Mouse (Mus musculus) neutrophil, adult 59 days (primary cell): ENCODE data around the gene Kyat3. TPM values are rescaled to one million over a fixed set of nuclear protein-coding genes. Genes with fewer than 3 reads are reported as not detected.

ENCODE experiments used
- total RNA-seq, 2 experiments: library from RNA; stranded (reverse); gene quantifications; 1 replicate in 1 of 2; 2 replicates in 1 of 2; pipeline ENCODE4 v1.2.4; 2023

Kyat3 gene
- total RNA-seq, result 1 to 10 TPM; 2.3 to 3.6 TPM

DNA sequence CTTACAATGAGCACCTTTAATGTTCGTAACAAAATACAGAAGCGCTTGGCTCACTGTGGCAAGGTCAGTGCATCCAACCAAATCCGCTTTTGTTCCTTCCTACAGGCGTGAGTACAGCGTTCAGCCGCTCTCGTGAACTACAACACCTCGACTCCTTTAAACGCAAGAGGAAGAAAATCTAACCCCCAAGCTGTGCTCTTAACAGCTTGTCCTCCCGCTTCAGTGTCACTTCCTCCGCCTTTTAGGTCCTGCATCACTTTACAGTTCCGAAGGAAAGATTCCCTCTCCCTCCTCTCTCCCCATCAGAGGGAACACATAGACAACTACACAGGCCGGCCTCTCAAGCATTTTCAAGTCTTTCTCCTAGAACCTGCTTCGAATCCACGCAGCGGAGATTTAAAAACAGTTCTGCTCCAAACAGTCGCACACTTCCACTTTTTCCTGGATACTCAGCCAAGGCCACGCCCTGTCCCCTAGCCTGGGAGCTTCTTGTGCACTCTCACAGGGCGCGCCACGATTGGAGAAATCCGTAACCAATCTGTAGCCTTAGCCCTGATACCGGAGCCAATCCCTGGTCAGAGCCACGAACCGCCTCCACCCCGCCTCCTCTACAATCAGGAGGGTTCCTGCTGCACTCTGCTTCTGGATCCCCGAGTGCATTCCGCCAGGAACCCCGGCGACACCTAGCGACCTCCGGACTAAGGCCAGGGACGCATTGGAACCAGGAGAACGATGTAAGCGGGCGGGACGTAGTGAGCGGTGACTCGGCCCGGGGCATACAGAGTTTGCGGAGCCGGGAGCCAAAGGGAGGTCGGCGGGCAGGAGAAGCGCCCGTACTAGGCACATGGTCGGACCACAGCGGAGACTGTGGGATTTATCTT is at the start of gene Kyat3:
Kyat3 (plus strand) TSS at position 610 of the 881 bp plus-strand sequence.

DNA sequence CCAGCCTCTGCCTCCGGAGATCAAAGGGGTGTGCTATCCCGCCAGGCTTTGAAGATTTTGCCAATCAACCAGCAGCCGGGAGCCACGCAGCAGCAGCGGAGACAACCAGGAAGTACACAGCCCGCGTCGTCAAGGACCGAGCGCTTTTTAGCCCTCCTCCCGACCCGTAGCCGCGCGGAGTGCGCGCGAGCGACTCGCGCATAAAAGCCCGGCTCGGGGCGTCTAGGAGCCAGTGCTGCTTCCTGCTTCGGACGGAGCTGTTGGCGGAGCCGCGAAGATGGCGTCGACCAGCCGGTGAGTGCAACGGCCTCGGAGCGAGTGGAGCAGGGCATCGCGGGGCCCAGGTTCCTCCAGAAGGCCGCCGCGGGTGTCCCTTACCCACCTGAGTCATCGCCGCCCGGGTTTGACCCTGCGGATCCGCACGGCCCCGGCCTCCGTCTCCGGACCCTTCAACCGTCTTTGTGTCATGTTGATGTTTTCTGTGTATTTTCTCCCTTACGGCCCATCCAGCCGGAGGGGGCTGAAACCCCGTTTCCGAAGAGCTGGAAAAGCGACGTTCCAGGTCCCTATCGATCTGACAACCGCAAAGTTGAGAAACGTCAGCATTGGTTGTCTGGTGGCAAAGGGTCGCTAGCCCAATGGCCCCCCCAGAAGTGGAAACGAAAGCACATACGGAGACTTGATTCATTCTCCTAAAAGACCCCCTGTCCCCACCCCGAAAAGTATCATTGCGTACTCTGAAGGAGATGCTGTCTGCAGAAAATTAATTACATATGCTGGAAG is 64.3 kb downstream of the Kyat3 start, which contains the start of gene Gtf2b:
Gtf2b (plus strand) TSS at position 51 of the 783 bp plus-strand sequence.

Other genes with a start within 250 kb of the Kyat3 start
- 1 to 10 TPM; 3.0 to 3.4 TPM for gene Gbp5, start 207.1 kb upstream of the Kyat3 start, total RNA-seq
- 1 to 10 TPM; 6.2 to 7.6 TPM for gene Gbp7, start 170.7 kb upstream of the Kyat3 start, total RNA-seq
- 10 to 100 TPM in 1 of 2 experiments, 1 to 10 TPM in 1; 8.3 to 14.0 TPM for gene Gbp3, start 141.0 kb upstream of the Kyat3 start, total RNA-seq
- not detected for gene Gbp2b, start 106.2 kb upstream of the Kyat3 start, total RNA-seq
- gene Gbp2, start 80.4 kb upstream of the Kyat3 start, total RNA-seq, result 1 to 10 TPM; 6.3 to 7.9 TPM
- gene Gtf2b, start 64.0 kb downstream of the Kyat3 start, total RNA-seq, result 10 to 100 TPM; 50.9 to 54.6 TPM
- gene Pkn2, start 181.0 kb downstream of the Kyat3 start, total RNA-seq, result 10 to 100 TPM; 41.5 to 45.2 TPM